Mouse (Mus musculus) embryonic fibroblast, embryonic 13.5 days (primary cell): Measurements from ENCODE around the gene Pinlyp. TPM values are rescaled to one million over a fixed set of nuclear protein-coding genes. Genes with fewer than 3 reads are reported as not detected.

ENCODE experiments used
- H3K27ac ChIP-seq: 2 replicates; pipeline ENCODE4 v1.5.1; 2012; ENCODE audit warnings: low read length, control low read depth, inconsistent platforms; ENCODE audit not compliant: insufficient read depth
- H3K4me1 ChIP-seq: 2 replicates; pipeline ENCODE4 v1.6.1; 2011; ENCODE audit warnings: low read length; ENCODE audit not compliant: control insufficient read depth, insufficient read depth
- H3K4me3 ChIP-seq: 2 replicates; pipeline ENCODE4 v1.5.1; 2011; ENCODE audit warnings: mild to moderate bottlenecking, control low read depth, low read length; ENCODE audit not compliant: insufficient read depth
- CTCF ChIP-seq: IDR thresholded peaks from 2 replicates; pipeline ENCODE4 v1.5.1; 2011; ENCODE audit warnings: mild to moderate bottlenecking, control low read depth, low read length, moderate library complexity, borderline replicate concordance; ENCODE audit not compliant: insufficient read depth
- POLR2A ChIP-seq: IDR thresholded peaks from 2 replicates; pipeline ENCODE4 v1.6.1; 2011; ENCODE audit warnings: low read depth, mild to moderate bottlenecking, control low read depth, low read length, moderate library complexity
- polyA plus RNA-seq: library from polyadenylated mRNA; stranded (reverse); fragments of >200 nt; gene quantifications from 2 replicates; pipeline ENCODE4 v1.2.4, GENCODE M21; 2011; ENCODE audit warnings: low read depth; ENCODE audit not compliant: missing spikeins, insufficient read length

Gene Pinlyp
- polyA plus RNA-seq, 1 experiment: not detected

DNA sequence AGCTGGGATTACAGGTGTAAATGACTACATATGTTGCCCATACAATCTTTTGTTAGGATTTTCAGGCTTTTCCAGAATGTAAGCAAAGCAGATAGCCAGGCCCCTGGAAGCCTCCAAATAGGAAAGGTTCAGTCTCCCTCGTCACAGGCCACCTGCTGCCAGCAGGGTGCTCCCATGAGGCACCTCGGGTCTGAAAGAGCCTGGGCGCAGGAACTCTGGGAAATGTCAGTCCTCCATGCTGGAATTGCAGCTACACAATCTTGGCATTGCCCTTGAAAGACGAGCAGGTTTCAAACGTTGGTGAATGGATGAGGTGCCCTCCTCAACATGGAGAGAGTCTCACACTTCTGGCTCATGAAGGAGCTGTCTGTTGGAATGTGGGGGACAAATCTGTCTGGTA lies 7.8 kb downstream of the Pinlyp start:
- Histone ChIP-seq H3K4me3 (no peak overlapping the region), H3K27ac (no peak overlapping the region), H3K4me1 (no peaks in the 10 kb centered on the region)
- TF ChIP-seq CTCF: no peak
- 0 out of 2 replicates have a peak, but pooled peaks have one; percentile 7 for TF ChIP-seq POLR2A

DNA sequence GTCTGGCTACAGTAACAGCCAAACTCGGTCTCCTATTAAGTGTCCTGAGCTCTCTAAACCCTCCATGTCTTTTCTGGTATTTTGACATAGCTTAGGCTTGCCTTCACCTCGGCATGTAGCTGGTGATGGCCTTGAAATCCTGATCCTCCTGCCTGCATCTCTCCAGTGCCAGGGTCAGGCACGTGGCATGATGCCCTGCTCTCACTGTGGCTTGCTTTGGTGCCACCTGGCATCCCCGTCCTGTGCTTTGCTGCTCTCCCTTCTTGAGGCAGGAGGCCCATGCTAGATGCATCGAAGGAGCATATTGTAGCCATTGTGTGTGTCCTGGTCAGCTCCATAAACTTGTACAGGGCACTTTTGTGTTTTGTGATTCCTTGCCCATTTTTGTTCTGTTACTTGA lies 8.3 kb downstream of the Pinlyp start:
- H3K4me1 ChIP-seq: peaks cover under 1% of the 10 kb centered on the region; the same call in 1 of the 2 replicates
- no peak overlapping the region for H3K27ac ChIP-seq
- TF ChIP-seq POLR2A (peak; percentile 49), CTCF (no peak)
- no peak overlapping the region for H3K4me3 ChIP-seq

DNA sequence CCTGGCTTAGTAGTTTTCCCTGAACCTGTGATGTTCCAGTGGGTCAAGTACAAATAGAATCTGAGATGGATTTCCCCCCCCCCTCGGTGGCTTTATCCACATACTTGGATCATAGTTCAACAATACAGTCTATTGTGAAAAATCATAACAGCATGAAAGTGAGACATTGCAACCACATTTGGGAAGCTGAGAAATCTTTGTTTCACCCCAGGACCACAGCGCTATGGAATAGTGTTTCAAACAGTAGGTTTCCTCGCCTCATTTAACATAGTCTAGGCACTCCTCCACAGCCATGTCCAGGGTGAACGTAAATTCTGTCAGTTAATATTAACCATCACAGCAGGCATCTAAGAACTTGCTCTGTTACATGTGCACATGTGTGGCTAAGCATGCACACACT lies 8.8 kb downstream of the Pinlyp start:
- H3K27ac ChIP-seq: no peak overlapping the region
- TF ChIP-seq CTCF (no peak), POLR2A (no peak; the same call in 1 of the 2 replicates)
- H3K4me3 ChIP-seq: no peak overlapping the region
- H3K4me1 ChIP-seq: peaks cover 5% of the 10 kb centered on the region; the same call in 1 of the 2 replicates

DNA sequence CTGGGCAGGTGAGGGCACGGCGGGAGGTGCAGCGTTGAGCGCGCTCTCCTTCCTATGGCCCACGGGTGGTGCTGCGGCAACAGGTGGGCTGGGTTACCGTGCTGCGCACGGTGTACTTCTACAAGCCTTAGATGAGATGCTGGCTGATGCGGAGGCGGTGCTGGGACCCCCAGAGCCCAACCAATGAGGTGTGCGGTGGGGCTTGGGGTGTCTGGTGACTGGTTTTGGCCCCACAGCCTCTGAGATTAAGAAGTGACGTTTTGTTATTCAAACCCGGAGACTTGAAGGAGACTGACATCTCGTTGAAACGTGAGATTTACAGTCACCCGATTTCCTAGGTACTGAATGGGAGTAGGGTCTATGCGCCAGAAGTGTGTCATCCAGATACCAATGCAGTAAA lies 11.6 kb downstream of the Pinlyp start:
- Histone ChIP-seq H3K27ac (no peak overlapping the region), H3K4me1 (peaks cover 6% of the 10 kb centered on the region; the same call in 1 of the 2 replicates), H3K4me3 (no peak overlapping the region)
- TF ChIP-seq POLR2A: no peak
- no peak for TF ChIP-seq CTCF

DNA sequence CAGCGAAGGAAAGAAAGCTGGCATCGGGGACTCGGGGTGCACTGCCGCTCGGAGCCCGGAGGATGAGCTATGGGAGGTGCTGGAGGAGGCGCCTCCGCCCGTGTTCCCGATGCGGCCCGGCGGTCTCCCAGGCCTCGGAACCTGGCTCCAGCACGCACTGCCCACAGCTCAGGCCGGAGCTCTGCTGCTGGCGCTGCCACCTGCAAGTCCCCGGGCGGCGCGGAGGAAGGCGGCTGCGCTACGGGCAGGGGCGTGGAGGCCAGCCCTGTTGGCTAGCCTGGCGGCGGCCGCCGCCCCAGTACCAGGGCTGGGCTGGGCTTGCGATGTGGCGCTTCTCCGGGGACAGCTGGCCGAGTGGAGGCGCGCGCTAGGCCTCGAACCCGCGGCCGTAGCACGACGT lies 12.1 kb downstream of the Pinlyp start:
- H3K4me1 ChIP-seq: peaks cover 7% of the 10 kb centered on the region; the same call in 1 of the 2 replicates
- H3K4me3 ChIP-seq: no peak overlapping the region
- no peak overlapping the region for H3K27ac ChIP-seq
- TF ChIP-seq POLR2A (no peak), CTCF (no peak)

DNA sequence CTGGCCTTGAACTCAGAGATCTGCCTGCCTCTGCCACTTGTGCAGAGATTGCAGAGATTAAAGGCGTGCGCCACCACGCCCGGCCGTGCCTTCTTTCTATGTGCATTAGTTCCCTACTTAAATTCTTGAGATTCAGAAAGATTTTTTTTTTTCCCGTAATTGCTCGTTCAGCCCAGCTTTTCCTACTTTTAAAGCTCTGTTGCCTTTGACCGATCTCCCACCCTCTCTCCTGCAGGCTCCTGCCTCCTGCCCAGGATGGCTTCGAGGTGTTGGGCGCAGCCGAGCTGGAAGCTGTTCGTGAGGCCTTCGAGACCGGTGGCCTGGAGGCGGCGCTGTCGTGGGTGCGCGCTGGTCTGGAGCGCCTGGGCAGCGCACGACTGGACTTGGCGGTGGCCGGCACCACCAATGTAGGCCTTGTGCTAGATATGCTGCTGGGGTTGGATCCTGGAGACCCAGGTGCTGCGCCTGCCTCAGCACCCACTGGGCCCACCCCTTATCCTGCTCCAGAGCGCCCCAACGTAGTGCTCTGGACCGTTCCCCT lies 12.8 kb downstream of the Pinlyp start:
- H3K4me3 ChIP-seq: no peak overlapping the region
- no peak overlapping the region for H3K27ac ChIP-seq
- no peak for TF ChIP-seq POLR2A
- no peak for TF ChIP-seq CTCF
- peaks cover 7% of the 10 kb centered on the region; the same call in 1 of the 2 replicates for H3K4me1 ChIP-seq

DNA sequence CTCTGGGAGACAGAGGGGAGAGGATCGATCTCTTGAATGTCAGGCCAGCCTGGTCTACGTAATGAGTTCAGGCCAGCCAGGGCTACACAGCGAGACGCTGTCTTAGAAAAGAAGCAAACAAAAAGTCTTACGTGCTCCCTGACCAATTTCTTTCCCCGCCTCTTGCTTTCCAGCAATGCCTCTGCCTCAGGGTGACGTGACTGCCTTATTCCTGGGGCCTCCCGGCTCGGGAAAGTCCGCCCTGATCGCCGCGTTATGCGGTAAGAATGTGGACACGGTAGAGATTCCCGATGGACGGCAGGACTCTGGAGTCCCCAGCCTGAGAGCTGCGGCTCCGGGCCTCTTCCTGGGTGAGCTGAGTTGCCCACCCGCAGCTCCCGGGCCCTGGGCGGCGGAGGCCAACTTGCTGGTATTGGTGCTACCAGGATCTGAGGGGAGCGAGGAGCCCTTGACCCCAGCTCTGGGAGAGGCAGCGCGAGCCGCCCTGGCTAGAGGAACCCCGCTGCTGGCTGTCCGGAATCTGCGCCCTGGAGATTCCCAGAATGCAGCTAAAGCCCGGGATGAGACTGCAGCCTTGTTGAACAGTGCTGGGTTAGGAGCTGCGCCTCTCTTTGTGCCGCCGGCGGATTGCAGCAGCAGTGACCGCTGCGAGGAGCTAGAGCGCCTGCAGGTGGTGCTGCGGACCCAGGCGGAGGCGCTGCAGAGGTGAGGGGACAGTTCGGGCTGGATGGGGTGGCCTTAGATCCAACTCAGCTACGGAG lies 14.5 kb downstream of the Pinlyp start:
- H3K4me1 ChIP-seq: peaks cover 7% of the 10 kb centered on the region; the same call in 1 of the 2 replicates
- H3K4me3 ChIP-seq: peak overlapping the region; percentile 56
- H3K27ac ChIP-seq: peak overlapping the region; percentile 68
- TF ChIP-seq POLR2A (peak; percentile 52), CTCF (peak; percentile 86)

DNA sequence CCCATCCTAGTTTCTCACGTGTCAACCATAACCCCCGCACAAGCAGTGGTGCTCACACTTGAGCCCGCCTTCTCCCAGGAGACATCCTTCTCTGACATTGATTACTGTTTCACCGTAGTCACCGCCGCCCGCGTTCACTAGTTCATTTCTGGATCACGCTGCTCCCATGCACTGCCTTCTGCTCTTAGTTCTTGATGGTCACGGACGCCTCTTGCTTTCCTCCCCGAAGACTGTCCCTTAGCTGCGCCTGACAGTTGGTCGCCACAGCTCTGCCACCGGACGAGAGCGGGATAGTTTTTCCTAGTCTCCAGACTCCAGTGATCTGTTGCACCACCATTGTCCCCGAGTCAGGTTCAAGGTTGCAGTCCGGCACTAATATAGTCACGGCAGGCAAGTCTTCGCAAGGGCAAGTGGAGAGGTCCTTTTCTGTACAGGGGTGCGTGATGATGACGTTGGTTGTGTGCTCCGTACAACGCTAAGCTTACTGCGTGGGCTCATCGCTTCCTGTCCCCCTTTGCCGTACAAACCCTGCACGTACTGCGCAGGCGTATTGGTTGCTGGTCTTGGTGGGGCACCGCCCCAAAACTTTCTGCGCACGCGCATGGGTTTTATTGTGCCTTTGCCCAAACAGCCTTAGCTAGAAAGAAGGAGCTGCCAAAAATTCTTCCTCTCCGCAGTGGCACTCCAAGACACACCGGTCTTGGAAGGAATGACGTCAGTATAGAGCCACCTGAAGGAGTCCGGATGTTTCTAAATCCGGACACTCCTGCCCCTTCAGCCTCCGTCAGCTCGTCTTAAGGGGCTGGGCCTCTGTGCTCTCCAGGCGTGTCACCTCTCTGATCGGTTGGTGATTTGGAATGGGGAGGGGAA lies 15.6 kb downstream of the Pinlyp start, which contains the start of gene Irgq:
Gene Irgq, plus strand, starts transcription at position 628 of the 870 bp plus-strand sequence.
- peaks cover 7% of the 10 kb centered on the region; the same call in 1 of the 2 replicates for H3K4me1 ChIP-seq
- TF ChIP-seq CTCF (no peak), POLR2A (peak; percentile 45)
- H3K27ac ChIP-seq: peak within 1 kb of the TSS; percentile 68
- peak within 1 kb of the TSS; percentile 67 for H3K4me3 ChIP-seq

DNA sequence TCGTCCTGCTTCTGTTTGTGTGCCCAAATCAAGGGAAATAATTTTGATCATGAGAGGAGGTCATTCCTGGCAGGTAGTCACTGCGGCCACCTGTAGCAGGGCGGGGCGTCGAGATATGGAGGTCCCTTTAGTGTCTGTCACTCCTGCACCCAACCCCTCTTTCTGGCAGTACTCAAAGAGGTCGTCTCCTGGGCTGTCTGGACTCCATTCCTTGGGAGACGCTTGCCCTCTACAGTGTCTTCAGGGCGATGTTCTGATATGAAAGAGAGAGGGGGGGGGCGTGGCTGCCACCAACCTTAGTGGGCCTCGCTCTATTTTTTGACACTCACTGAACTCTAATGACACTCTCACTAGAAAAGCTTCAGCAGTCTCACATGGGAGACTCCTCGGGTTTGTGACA lies 16.3 kb downstream of the Pinlyp start:
- Histone ChIP-seq H3K4me3 (peak overlapping the region; percentile 67), H3K4me1 (peaks cover 7% of the 10 kb centered on the region; the same call in 1 of the 2 replicates), H3K27ac (no peak overlapping the region)
- TF ChIP-seq CTCF: no peak
- no peak for TF ChIP-seq POLR2A

DNA sequence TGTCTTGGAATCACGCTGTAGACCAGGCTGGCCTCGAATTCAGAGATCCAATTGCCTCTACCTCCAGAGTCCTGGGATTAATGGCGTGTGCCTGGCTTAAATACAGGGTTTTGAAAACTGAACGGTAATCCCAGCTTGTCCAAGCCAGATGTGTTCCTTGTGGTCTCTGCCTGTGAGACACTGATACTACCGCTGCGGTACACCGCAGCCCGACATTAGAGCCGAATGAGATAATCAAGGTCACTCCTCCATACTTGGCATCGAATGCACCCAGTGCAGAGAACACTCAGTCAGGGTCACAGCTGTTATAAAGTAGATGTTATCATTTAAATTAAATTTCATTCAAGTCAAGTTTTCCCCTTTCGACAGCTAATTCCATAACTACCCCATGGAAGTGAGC lies 17.1 kb downstream of the Pinlyp start:
- no peak for TF ChIP-seq CTCF
- TF ChIP-seq POLR2A: no peak
- no peak overlapping the region for H3K27ac ChIP-seq
- no peak overlapping the region for H3K4me3 ChIP-seq
- peaks cover 7% of the 10 kb centered on the region; the same call in 1 of the 2 replicates for H3K4me1 ChIP-seq
